Comparison of ENCODE assay signal across 8 mouse cellular contexts in genomic region chr2:144010282-144011044, GRCm38 (mm10). TPM values are rescaled to one million over a fixed set of nuclear protein-coding genes. Genes with fewer than 3 reads are reported as not detected.
DNase-seq lines count a peak whose midpoint lies in the region; ATAC-seq lines count a peak whose summit lies in the region.

No protein-coding gene starts in this region.

- H3K27ac ChIP-seq in intestine, embryonic 14.5 days (ENCODE audit: low read depth), result peak overlapping the region; percentile 98
- H3K27ac ChIP-seq in midbrain, embryonic 10.5 days (replicated peaks), result peak overlapping the region; percentile 93

- H3K4me1 ChIP-seq in intestine, embryonic 14.5 days (replicated peaks; ENCODE audit: control insufficient read depth, insufficient read depth, low read length), result peaks cover 39% of the 10 kb centered on the region
- peaks cover 30% of the 10 kb centered on the region for H3K4me1 ChIP-seq in midbrain, embryonic 10.5 days

- no peaks in the 10 kb centered on the region for H3K27me3 ChIP-seq in intestine, embryonic 14.5 days (replicated peaks; ENCODE audit: control insufficient read depth, insufficient read depth, low read length)
- no peaks in the 10 kb centered on the region for H3K27me3 ChIP-seq in midbrain, embryonic 10.5 days (ENCODE audit: low read depth, poor library complexity, severe bottlenecking)

- intact Hi-C loops in left cerebral cortex, postnatal 36 days (cut with DNase I), result loop anchor here (10.0 kb wide), 1 partner anchor 154 kb away; no protein-coding TSS in a partner anchor

- 0 out of 2 replicates have a peak, but pooled peaks cover 3% of the 10 kb centered on the region for H3K36me3 ChIP-seq in intestine, embryonic 14.5 days (ENCODE audit: control insufficient read depth, insufficient read depth, low read length)
- no peaks in the 10 kb centered on the region for H3K36me3 ChIP-seq in midbrain, embryonic 10.5 days

- ATAC-seq in intestine, embryonic 14.5 days (replicated peaks; ENCODE audit: low FRiP score, low TSS enrichment, low read depth), result peak; percentile 44

- WGBS in intestine, embryonic 14.5 days, result under 1% methylated on average over 77 of the region's 107 CpGs
- under 1% methylated on average over 97 of the region's 107 CpGs for WGBS in midbrain, embryonic 10.5 days

- H3K4me3 ChIP-seq in intestine, embryonic 14.5 days (ENCODE audit: low read depth, low read length), result peak overlapping the region; percentile 91
- peak overlapping the region; percentile 88 for H3K4me3 ChIP-seq in midbrain, embryonic 10.5 days

- DNase-seq in adrenal gland, adult 2 months, result peak; percentile 92
- DNase-seq in embryo, embryonic 11 days, result peak; percentile 88
- DNase-seq in gastrocnemius, postnatal 25 days, result peak; percentile 84
- DNase-seq in intestine, embryonic 14.5 days (ENCODE audit: low spot score), result no peak
- peak; percentile 63 to 64 for DNase-seq in left cerebral cortex, postnatal 36 days (ENCODE audit: low spot score in 2 of 2)
- DNase-seq in midbrain, embryonic 10.5 days (ENCODE audit: low spot score), result peak; percentile 83
- DNase-seq in right cerebral cortex, postnatal 36 days (ENCODE audit: low spot score in 2 of 2), result peak; percentile 32 to 40
- DNase-seq in urinary bladder, postnatal 4 days (ENCODE audit: low spot score in 2 of 2), result peak; percentile 82 to 88

- peak overlapping the region; percentile 99 for H3K9ac ChIP-seq in intestine, embryonic 14.5 days (ENCODE audit: low read length)

- peak overlapping the region; percentile 92 for H3K4me2 ChIP-seq in intestine, embryonic 14.5 days (ENCODE audit: low read length)

- no peaks in the 10 kb centered on the region for H3K9me3 ChIP-seq in intestine, embryonic 14.5 days (ENCODE audit: control insufficient read depth, low read length)
- H3K9me3 ChIP-seq in midbrain, embryonic 10.5 days (replicated peaks), result no peaks in the 10 kb centered on the region

RNA-seq across cellular contexts. Expression of gene Rrbp1, which starts 0.6 kb away (rescaled TPM):
- total RNA-seq in adrenal gland, adult 2 months (2021), result 100 to 1,000 TPM; 162 to 193 TPM
- polyA plus RNA-seq in adrenal gland, adult 2 months (2012; rRNA removed), result 30.3 and 36.0 TPM in 2 replicates
- total RNA-seq in gastrocnemius, postnatal 25 days (2021), result 10 to 100 TPM; 43.4 to 55.8 TPM
- polyA plus RNA-seq in intestine, embryonic 14.5 days (2014; fragmentation: Nextera tagmentation; extraction: Ambion mirVana), result 104 and 109 TPM in 2 replicates
- 10 to 100 TPM; 65.1 to 71.8 TPM for total RNA-seq in left cerebral cortex, postnatal 36 days (2021)
- 41.7 and 48.0 TPM in 2 replicates for polyA plus RNA-seq in midbrain, embryonic 10.5 days (2016; fragmentation: Nextera tagmentation; extraction: Ambion mirVana)

RNA-seq across cellular contexts. Expression of gene Banf2, which starts 22.4 kb away (rescaled TPM):
- not detected for total RNA-seq in adrenal gland, adult 2 months (2021)
- polyA plus RNA-seq in adrenal gland, adult 2 months (2012; rRNA removed), result not detected in 2 replicates
- not detected for total RNA-seq in gastrocnemius, postnatal 25 days (2021)
- not detected in 2 replicates for polyA plus RNA-seq in intestine, embryonic 14.5 days (2014; fragmentation: Nextera tagmentation; extraction: Ambion mirVana)
- not detected for total RNA-seq in left cerebral cortex, postnatal 36 days (2021)
- not detected in 2 replicates for polyA plus RNA-seq in midbrain, embryonic 10.5 days (2016; fragmentation: Nextera tagmentation; extraction: Ambion mirVana)
